Mouse (Mus musculus) 3T3-L1 (cell line): Measurements from ENCODE around the gene Bmpr1b.

ENCODE experiments used
- DNase-seq: peaks from one replicate; pipeline ENCODE4 v3.0.0-alpha.2; 2015; ENCODE audit warnings: low read depth, low spot score

The Bmpr1b gene

GRCm38 (mm10) chr3:141905903-141906623 is 263.2 kb downstream of the Bmpr1b start:
- peak; percentile 7 for DNase-seq

GRCm38 (mm10) chr3:141900361-141900760 is 268.9 kb downstream of the Bmpr1b start:
- DNase-seq: peak; percentile 16

- no peak for DNase-seq
Measured at GRCm38 (mm10) chr3:141899521-141899920, 269.7 kb downstream of the Bmpr1b start.

DNA sequence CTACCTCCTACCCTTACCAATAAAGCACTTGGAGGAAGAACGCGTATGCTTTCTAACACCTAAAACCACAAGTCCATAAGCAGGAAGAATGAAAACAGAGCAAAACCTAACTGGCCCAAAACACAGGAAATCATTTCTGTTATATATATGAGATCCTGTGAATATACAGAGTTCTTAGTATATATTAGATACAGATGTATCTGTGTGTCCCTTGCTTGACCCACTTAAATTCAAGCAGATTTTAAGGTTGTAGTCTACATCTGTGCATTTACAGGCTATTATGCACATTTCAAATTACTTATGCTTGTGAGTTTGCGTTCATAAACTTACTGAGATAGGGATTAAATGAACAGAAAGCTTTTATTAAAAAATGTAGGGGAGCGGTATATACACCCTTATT is 271.5 kb downstream of the Bmpr1b start:
- no peak for DNase-seq

DNA sequence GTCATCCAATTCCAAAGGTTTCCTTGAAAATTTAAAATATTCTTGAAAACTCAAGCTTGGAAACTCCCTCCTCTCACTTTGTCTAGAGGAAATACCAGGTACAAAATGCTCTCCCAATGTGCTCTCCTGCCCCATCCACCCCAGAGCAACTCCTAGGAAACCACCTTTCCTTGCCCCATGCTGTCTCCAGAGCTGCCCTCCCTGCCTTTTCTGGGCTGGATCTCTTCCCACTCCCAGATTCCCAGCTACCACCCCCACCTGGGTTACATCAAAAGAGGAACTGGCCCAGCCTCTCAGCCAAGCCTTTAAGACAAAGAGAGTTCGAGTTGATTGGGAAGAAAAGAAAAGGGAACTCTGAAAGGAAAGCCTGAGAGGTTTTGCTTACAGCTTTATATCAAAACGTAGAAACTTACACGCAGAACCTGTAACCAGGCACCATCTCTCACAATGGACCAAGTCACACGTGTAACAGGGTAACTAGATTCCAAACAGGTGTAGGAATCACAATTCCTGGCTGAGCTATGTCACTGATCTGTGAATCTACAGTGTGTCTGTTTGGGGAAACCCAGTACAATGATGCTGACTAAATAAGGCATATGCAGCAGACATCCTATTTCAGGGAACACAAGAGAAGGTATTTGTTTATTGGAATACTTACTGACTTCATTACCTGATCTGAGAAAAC is 272.2 kb downstream of the Bmpr1b start:
- no peak for DNase-seq

DNA sequence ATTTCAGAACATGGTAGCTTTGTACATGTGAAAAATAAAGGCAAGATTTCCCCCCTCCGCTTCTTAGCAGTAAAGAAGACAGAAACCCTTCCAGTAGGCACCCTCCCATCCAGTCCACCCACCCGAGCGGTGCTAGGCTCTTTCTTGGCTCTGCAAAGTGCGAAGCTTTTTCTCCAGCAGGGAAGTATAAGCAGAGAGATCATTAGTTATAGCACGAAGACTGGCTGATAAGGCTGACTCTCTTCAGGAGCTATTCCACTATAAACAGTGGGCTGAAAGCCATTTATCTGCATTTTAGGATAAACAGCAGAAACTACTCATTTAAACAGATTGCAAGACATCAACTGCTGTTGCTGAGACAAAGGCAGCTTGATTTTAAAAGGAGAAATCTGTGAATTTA is 274.1 kb downstream of the Bmpr1b start:
- DNase-seq: no peak

DNA sequence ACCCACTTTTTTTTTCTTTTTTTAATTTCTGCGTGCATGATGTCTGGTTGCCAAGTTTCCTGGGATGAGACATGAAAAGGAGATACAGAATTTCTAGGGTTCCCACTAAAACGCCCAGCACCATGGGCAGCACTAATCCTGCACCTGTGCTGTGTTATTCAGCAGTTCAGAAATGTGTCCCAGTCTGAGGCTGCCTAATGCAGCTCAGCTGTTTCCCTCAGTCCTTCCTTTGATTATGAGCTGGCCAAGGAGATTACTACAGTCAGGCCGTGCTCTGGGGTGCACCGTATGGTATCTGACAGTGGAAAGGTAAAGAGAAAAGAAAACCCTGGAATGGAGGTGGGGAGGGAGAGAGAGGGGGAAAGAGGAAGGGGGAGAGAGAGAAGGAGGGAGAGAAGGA is 278.6 kb downstream of the Bmpr1b start:
- DNase-seq: no peak

DNA sequence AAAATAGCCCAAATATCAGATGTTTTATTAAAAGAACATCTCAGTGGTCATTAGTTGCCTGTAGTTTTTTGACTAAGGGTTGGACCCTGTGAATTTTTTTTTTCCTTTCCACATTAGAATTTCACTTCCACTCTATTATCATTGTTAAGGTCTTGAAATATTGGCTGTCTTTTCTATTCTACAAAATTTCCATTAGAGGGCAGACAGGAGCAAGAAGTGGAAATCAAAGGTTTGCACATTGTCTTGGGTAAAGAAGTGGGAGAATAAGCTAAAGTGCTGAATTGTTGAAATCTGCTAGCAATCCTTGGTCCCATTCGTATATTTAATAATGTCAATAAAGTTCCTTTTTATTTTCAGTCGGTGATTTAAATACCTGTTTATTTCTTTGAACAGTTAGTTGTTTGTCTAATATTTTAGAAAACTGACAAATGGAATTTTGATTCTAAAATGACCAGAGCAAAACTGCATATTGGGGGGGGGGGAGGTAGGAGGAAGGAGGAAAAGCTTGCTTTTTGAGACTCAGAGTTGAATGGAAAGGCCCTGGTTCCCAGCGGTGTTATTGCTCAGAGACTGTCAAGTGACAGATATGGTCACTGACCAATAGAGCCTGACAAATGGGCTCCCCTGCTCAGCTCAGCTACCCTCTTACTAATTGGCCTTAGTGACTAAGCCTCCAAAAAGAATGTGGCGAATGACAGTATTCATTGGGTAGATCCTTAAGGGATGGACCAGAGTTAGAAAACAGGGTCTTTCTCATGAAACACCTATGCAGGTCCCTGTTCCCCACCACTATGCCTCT is 281.6 kb downstream of the Bmpr1b start:
- DNase-seq: peak; percentile 62

DNA sequence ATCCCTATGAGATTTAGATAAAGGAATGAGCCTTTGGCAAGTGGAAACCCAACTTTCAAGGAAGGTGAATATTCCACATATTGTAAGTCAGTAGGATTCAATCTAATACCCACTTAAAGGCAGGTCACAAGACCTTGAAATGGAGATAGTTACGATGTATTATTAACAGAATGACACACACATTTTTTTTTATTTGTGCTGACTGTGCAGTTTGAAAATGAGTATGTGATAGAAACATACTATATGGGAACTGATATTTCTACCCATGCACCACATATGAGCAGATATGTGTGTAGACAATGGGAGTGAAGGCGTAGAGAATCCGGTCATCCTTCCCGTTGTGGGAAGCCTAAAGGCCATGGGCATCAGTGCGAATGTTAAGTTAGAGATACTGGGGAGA is 285.0 kb downstream of the Bmpr1b start:
- no peak for DNase-seq

DNA sequence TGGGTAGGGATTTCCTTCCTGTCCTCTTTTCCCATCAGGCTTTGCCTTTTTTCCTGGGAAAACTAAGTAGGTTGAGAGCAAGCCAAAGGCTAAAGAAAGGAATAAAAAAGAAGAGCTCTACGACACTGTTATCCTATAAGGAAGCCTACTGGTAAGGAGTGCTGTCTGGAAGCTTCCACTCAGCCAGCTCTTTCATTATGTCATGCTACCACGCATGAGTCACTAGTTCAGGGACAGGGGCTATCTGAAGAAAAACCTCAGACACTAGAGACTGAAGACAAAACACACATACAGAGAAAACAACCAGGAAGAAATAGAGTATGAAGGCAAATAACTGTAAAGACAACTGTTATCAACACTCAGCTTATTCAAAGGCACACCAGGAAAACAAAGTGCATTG is 286.7 kb downstream of the Bmpr1b start:
- DNase-seq: no peak

DNA sequence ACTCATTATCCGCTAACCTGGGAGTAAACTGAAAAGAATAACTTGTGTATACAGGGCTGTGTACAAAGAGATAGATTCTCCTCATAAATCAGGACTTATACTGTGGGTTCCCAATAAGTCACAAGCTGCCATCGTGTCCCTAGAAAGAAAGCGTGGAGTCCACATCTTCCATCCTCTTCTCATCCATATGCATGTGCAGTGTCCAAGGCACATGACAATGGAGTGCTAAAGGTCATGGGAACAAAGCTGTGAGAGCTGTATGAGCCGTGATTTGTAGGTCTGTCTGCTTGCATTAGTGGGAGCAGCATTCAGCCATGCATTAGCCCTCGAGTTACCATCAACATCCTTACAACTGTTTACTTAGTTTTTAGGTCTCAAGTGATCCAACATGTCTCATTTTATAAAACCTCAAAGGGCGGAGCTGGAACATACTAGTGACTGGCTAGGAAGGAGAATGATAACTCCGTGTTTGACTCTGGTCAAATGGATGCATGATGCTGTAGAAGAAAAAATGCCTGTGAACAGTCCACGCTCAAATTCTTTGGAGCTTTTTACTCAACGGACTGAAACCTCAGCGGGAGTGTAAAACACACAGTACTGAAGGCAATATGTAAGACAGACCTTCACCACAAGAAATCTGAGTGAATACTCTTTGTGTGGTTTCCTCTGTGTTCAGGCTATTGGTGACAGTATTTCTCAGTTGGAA is 296.7 kb downstream of the Bmpr1b start:
- DNase-seq: no peak

DNA sequence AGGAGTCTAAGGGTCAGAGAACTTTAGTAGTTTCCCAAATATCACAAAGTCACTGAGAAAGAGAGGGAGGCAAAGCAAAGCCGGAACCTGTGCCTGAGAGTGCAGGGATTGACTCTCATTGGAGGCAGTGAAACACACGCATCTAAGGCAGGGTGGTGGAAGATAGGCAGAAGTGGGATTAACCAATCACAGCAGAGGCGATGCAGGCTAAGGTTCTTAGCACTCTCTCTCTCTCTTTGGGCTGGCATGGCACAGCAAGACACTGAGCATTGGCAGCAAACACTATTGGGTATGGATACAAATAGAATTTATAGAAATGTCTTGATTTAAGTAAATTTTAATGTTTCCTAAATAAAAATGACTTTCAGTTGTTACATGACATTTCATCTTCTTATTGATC is 297.4 kb downstream of the Bmpr1b start:
- no peak for DNase-seq

DNA sequence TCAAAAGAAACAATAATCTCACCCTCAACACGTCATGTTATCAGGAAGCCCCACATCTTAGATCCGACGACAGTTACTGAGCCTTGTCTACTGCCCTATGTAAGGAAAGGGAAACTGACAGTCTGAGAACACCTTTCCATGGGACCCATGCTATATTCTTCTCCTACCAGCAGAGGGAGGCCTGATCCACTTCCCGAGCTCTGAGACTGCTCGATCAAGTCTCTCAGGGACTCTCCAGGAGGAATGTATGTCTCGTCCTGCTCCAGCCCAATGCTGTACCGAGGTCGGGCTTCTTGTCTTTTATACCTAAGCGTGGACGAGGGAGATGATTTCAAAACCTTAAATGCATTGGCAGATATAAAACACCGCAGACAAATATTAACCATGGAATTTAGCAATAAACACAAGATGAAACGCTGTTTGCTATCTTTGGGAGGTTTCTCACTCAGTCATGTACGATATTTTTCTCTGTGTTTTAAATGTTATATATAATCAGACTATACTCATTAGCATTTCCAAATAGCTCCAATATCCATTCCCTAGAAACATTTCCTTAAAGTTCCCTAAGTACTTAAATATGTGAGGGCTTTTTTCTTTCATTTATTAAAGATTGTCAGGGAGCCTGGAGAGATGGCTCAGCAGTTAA is 306.3 kb downstream of the Bmpr1b start:
- DNase-seq: peak; percentile 84

- DNase-seq: peak; percentile 86
Measured at GRCm38 (mm10) chr3:141857123-141857522, 312.1 kb downstream of the Bmpr1b start.

- DNase-seq: no peak
Measured at GRCm38 (mm10) chr3:141854339-141854738, 314.9 kb downstream of the Bmpr1b start.

GRCm38 (mm10) chr3:141850141-141850540 is 319.1 kb downstream of the Bmpr1b start:
- DNase-seq: no peak

DNA sequence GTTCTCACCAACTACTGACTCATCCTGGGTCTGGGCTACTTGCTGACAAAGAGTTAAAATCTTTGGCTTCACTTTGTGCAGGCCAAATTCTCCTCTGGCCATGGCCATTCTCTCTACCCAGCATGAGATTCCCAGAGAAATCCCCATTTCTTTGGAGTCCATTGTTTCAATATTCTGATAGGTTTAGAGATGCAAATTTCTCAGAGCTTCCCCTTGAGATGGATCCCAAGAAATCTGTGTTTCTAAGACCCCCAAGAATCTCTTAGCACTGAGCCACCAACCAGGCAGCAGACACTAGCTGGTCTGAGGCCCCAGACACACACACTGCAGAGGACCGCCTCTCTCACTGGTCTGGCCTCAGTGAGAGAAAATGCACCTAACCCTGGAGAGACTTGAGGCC is 320.0 kb downstream of the Bmpr1b start:
- DNase-seq: no peak

DNA sequence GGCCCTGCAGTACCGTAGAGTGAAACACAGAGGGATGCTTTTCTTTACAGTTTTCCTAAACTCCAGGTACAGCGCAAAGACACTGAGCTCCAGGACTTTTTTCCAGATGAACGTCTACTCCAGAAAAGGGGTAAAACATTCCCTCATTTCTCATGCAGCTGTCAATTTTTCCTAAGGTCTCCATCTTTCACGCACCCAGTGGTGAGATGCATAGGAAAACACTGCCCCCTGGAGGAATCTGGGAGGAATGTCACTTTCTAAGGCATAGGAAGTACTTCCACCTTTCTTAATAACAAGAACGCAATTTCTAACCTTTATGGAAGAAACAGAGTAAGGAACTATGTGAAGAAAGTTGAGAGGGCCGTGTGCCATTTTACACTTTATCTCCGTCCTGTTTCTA is 330.4 kb downstream of the Bmpr1b start:
- DNase-seq: peak; percentile 66

DNA sequence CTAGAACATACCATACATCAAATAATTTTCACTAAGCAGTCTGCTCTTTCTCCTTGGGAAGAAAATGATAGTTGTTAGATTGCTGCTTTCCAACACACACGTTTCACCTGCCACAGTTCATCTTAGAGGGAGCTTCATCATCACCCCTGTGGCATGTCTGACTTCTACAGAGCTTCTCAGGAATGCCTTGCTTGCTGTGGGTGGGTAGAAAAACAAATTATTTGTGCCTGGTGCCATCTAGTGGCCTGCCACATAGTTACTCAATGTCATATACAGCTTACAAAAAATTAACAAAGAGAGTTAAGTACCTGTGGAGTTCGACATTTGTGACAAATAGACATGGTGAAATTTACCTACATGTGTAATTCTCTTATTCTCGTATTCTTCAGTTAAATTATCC is 338.1 kb downstream of the Bmpr1b start:
- DNase-seq: peak; percentile 75

DNA sequence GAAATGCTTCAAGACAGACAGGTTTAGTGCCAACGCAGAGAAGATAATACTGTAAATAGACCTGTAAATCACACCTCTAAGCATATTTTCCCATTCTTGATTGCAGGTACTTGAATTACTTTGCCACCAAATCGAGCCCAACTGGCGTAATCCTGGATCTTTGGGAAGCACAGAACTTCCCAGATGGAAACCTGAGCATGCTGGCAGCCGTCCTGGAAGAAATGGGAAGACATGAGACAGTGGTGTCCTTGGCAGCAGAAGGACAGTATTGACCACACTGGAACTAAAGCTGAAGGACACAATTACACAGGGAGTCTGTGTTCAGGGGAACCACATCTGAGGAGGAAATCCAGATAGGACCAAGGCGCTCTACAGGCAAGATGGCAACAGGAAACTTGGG is 340.9 kb downstream of the Bmpr1b start:
- no peak for DNase-seq

DNA sequence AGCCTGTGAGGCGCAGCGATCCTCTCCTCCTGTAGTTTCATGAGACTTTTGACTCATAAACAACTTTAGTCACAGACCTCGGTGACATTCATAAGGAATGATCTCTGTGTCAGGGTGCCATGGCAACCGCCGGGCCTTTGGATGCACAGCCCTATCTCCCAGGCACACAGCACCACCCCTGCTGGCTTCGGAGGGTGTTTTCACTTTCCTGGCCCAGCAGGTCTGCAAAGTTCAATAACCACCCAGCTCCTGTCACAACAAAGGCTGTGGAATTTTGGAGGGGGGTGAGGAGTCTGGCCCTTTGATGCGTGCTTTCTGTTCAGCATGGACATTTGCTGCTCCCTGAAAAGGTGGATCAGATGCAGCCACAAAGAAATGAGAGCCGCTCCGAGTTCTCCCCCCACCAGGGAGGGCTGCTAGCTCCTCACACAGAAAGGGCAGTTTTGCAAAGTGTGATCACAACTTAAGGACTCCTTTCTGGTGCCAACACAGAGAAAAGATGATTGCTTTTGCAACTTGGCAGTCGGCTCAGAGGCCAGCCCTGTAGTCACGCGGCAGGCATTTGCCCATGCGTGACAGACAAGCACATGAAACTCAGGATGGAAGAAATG is 349.8 kb downstream of the Bmpr1b start:
- no peak for DNase-seq
